Mouse (Mus musculus) kidney, adult 8-10 months (tissue): ENCODE measurements around the gene Spag17.
"Not testable (repeated sequence)": the region's sequence is repeated elsewhere in the genome, so short reads cannot be mapped to it uniquely, and the experiment has no call there.

Source experiments
- DNase-seq, 2 experiments: peaks; one replicate each; pipeline ENCODE4 v3.0.0; 2022

Spag17 gene

DNA sequence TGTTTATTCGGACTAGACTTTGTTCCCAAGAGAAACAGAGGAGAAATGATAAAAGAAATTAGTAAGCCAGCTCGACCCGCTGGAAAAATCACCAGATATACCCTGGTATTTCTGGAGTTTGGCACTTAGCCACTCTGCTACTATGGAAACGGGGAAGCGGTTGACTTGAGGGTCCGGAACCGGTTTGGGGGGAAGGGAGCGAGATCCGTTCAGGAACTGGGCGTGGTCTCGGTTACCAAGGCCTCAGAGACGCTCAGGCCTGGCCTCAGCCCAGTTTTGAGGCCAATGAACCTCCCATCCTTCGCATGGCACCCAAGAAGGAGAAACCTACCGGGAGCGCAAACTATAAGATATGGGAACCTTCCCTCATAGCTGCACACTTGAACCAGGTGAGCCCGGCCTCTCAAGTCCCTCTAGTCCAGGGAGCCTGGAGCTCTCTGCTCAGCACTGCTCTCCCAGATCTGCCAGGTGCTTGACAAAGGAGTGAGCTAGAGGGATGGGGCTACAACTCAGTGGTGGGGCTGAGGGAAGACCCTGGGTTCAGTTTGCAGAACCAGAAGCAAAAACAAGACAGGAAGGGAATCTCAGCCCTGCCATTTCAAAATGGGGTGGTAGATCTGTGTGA is at the start of gene Spag17:
Spag17 (plus strand) TSS at position 220 of the 625 bp plus-strand sequence.
- DNase-seq, result peak; percentile 4 to 6

DNA sequence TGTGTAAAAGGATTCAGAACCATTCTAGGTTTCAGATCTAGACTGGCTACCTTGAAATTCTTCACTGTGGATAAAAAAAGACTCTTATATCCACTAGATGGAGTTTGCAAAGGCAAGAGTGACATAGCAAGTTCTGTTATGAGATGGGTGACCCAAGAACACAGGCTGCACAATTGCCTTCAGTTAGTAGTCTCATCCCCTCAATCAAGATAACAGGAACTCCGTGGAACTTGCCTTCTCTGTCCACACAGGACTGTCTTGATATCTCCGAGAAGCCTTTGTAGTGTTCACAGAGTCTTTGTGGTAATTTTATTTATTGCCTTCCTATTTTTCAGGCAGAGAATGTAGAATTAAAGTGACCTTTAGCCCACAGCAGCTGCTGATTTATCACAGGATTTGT is 42.9 kb upstream of the Spag17 start:
- DNase-seq, result no peak

DNA sequence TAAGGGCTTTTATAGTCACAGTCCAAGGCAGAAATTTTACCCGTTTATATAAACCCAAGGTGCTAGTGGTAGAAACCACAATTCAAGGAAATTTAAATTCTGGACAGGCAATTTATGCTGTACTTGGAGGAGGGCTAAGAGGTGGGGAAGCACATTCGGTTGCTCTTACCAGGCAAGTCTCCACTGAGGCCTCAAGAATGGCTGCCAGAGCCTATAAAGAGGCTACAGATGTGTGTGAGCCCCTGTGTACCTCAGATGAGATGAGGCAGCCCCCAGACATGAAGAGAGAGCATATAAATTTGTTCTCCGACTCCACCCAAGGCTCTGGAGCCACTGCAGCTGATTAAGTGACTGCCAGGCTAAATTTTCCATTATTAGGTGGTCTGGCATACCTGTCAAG is 42.4 kb upstream of the Spag17 start:
- no peak for DNase-seq

DNA sequence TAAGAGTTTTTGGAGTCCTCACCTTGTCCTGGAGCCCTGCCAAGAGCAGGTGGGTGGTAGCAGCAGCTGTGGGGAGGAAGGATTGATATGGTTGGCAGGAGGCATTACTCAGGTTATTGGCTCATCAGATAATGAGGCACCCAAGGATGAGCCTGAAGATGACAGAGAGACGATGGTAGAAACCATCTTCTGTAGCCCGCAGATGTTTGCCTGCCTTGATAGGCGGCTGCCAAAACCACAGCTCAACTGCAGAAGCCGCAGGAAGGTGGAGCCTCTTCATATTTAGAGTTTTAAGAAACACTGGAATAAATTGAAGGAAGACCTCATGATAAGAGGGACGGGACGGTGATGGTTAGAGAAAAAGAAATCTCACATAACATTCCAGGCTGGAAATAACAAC is 42.0 kb upstream of the Spag17 start:
- no peak for DNase-seq

DNA sequence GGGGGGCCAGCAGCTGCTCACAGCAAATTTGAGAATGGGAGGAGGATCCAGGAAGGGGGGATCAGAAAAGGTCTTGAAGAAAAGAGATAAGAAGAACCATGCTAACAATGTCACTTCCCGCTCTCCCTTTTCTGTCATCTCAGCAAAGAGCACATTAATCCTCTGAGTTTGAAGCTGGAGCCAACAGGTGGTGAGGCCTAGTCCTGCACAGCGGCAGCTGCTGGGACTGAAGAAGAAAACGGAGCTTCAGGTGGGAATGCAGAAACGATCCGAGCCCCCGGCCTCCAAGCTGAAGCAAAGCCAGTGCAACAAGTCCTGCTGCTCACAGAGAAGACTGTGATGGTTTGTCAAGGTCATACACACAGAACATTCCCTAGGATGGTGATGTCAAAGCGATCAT is 34.3 kb upstream of the Spag17 start:
- DNase-seq, result no peak

DNA sequence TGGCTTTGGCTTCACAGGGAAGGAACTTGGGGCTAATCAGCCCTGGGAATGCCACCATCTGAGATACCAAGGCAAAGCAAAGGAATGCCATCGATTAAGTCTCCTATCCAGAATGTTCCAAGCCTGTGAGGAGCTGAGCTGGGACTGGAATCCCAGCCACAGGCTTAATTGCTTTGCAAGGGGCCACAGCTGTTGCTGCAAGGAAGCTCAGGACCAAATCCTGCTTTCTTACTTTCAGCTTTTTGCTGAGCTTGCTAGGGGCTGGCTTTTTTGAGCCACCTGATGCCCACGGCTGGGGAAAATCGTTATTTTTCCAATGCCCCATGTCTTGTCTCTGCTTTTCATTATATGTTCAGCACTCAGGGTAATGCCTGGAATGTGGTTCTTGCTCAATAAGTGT is 30.6 kb upstream of the Spag17 start:
- DNase-seq, result no peak

DNA sequence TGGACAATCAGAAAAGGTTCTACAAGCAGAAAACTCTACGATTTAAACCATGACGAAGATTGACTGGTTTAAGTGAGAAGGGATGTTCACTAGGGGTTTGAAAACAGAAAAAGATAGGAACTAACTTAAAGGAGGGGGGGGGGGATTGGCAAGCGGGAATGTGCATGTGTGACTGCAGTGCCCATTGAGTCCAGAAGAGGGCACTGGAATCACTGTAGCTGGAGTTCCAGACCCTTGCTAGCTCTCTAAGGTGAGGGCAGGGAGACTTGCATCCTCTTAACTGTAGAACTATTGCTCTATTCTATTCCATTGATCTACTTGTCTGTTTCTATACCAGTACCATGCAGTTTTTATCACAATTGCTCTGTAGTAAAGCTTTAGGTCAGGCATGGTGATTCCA is 26.3 kb upstream of the Spag17 start:
- no peak for DNase-seq

DNA sequence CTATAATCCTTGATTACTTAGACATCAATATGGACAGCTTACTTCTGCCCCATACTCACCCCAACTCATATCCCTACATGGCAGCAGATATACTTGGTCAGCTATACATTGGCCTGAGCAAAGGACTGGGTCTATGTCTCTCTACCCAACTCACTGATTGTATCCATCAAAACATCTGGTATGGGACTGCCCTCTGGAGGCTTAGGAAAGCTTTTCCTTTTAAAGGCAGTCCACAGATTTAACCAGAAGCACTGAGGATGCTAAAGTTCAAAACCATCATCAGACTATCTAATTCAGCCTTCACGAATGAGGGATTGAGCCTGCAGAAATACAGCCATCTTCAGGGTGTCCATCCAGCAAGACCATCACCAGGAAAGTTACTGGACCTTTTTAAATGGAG is 20.5 kb upstream of the Spag17 start:
- no peak for DNase-seq

DNA sequence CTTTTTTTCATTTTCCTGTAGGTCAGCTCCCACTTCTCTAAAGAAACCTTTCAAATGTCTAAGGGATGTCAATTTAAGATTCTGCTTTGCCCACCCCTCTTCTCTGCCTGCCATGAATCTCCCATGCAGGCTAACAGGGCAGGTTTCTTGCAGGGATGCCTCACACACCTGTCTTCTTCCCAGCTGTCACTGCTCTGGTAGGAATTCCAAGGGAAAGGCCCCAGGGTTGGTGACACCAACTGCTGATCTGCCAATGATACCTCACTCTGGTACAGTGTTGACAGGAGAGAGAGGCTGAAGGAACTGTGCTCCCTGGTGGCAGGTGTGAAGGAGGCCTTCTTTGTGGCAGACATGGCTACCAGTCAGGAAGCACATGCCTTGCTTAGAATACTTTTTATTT is 10.1 kb upstream of the Spag17 start:
- DNase-seq, result no peak

DNA sequence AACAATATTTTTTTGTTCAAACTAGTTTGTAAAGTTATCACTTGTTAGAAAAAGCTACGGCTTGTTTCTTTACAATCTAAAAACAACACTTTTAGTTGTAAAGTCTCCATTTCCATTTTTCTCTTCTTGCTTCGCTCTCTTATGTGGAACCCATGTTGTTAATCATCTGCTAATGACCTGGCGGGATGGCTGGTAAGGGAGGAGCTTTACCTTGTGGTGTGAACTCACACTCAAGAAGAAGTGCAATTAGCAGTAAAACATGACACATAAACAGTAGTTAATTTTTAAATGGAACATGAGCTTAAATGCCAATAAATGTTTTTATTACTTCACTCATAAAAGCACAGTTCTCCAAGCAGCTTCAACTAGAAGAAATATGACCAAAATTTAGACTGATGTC is 3.7 kb upstream of the Spag17 start:
- DNase-seq, result no peak

DNA sequence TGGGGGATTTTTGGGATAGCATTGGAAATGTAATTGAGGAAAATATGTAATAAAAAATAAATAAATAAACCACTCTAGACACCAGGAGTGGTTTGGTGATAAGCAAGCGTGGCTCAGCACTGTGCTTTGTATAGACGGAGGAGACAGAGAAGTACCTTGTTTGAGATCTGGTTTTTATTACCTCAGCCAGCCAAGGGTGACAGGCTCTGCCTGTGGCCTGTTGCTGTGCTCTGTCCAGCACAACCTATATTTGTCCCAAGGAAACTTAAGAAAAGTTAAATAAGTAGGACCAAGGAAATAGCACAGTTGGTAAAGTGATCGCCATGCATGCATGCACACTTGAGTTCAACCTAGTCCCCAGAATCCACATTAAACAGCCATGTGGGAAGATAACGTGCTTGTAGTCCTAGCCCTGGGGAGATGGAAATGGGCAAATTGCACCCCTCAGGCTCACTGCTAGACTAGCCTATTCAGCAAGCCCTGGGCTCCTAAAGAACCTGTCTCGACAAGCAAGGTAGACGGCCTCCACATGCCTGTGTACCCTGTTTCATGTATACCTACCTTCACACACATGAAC is 1.1 kb upstream of the Spag17 start:
- DNase-seq, result no peak

DNA sequence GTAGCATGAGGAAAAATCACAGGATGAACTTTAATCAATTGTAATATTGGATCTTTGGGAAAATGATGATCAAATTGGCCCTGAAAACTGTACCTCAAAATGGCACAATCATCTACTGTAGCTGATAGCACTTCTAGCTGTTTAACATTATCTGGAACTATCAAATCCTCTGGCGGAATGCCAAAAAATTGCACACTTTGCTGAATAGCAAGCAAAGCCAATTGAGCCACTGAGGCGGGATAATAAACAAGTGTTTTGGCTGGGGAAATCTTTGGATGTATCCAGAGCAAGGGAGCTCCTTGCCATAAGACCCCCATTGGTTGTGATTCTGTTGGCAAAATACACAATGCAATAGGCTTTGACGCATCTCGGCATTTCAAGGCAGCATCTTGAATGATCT is 9.5 kb downstream of the Spag17 start:
- DNase-seq, result not testable (repeated sequence)

DNA sequence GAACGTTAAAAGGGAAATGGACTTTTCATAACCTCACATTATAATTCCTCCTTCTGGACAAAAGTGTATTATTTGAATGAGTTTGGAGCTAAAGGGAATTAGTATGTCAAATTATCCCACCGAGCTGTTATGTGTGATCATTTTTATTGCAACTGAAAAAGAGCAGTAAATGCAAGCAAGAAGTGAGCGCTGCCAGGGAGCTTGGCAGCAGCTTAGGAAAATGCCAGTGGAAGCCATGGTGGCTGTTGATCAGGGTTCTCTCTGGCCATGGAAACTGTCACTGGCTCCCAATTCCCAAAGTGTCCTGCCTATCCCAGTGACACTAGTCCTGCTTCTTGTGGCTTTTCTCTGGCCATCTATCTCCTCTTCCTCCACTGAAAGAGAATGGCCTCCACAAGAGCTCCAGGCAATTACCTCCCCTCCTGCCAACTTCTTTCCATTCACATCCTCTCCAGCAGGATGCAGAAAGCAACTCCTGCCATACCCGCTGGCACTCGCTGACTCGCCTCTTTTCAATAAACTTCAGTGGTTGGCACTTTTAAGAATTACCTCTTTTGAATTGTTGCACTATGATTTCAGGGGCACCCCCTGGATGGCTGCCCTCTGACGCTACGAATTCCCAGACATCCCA is 28.7 kb downstream of the Spag17 start:
- DNase-seq, result no peak

DNA sequence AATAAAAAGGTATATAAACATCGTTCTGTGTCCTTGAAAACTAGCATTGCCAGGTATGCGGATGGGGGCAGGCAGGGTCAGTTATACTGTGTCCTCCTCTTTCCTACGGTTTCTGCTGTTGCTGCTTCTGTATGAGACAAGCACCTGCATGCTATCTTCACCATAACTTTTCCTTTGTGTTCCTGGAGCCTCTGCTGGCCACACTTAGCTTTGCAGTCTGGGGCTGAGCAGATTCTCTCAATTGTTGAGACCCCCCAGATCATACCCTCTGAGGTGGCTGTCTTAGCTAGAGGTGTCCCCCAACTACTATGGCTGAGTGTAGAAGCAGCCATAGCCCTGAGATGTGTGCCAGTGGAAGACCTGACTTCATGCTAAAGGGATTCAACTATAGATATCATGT is 37.7 kb downstream of the Spag17 start:
- DNase-seq, result no peak

DNA sequence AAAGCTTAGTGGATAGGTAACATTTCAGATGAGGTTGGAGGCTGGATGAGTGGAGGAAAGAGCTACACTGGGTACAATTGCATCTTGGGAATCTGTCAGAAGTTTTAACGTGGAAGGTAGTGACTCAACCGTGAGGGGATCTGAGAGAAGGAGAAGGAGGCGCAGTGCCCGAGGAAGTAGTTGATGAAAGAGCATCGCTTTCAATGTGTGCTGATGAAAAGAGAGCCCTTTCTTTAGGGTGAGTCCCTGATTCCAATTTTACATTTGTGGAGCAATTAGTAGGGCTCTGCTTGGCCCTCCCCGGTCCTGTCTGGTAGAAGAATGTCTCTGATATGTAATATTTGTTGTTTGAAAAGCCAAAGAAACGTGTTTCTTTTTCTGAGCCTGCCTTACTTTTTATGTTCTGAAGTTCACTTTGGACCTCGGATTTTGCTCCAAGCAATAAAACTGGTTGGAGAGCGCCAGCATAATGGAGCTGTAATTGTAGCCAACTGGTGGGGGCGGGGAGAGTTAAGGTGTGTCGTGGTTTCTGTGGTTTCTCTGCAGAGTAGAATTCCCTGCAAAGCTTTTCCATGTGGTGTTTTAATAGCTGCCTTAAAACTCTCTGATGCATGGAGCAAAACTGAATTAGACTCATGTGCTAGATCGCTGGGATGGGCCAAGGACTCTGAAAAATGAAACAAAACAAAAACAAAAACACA is 45.9 kb downstream of the Spag17 start:
- peak; percentile 45 to 62 for DNase-seq

DNA sequence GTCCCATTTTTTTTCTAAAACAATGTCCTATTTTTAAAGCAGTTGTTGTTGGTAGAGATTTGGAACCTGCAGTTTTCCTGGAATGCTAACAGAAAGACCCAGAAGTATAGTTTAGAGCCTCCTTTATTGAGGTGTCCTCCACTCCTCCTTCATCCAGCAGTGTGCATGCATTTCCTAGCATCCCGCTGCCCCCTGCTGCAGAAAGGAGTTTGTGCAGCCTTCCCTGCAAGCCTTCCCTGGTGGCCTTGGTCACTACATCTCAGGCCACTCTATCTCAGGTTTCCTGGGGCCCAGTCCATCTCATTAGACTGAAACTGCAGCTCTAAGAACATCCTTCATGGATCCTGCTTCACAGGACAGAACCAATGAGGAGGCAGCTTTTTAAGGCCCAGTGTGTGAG is 51.0 kb downstream of the Spag17 start:
- DNase-seq, result peak in 1 of 2 experiments; percentile 23

DNA sequence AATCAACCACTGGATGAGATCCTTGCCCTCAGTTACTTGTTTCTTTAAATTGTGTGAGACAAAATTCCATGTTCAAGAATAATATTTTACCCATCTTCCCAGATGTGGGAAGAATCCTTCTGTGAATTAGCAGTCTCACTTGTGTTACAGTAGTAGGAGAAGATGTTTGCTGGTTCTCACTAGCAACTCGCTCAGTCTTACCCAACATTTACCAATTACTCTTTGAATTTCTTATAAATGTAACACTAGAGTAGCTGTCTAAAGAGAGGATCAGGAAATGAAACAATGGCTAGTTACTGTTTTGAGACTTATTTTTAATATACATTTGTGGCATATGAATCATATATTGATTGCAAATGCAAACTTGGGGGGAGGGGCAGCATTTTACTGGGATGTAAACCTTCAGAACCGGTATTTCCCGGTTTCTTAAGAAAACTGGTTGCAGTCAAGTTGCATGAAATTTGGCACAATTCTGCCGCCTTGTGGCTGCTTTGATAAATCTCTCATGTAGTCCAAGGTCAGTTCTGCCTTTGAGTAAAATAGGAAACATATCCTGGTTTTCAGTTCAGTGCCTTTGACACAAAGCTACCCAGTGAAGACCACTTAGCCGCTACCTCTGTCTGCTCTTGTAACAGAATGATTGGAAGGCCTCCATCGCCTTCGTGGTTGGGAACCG is 53.5 kb downstream of the Spag17 start:
- DNase-seq, result peak; percentile 22 to 62

DNA sequence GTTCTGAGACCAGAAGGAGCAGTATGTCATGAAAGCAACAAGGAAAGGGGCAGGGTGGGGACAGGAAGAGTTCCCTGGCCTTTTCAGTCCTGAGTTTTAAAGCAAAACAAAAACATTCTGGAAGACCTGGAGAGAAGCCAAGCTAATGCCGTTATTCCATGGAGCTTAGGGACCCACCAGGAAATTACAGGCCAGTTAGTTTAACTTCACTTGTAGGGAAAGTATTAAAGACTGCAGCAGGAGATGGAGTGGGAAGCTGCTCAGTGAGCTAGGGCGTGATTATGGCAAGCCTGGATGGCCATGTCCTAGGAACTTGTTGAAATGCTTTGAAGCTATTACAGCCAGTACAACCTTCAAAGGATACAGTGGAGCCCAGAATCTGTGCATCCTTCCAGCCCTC is 60.0 kb downstream of the Spag17 start:
- no peak for DNase-seq

DNA sequence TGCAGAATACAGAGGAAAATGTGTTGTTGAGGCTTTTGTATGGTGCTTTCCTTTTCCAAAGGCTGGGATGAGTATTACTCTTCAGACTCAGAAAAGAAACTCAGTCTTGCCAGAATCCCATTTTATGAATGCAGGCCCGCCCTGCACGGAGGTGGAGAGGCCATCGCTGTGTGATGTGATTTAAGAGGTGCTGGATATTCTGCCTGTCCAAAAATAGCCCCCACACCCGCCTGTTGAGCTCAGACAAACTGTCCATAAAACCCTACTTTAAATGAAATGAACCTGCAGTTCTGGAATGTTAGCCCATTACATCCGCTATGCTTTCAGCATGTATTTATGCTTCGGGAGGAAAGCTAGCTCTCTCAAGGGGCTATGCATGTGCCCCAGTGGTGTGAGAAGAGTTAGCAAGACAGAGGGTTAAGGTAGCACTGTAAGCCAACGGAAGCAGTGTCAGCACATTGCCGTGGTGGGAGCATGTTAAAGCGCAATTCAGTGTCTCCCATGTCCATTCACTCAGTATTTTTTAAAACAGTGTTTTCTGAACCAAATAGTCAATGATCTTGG is 68.9 kb downstream of the Spag17 start:
- DNase-seq, result no peak

DNA sequence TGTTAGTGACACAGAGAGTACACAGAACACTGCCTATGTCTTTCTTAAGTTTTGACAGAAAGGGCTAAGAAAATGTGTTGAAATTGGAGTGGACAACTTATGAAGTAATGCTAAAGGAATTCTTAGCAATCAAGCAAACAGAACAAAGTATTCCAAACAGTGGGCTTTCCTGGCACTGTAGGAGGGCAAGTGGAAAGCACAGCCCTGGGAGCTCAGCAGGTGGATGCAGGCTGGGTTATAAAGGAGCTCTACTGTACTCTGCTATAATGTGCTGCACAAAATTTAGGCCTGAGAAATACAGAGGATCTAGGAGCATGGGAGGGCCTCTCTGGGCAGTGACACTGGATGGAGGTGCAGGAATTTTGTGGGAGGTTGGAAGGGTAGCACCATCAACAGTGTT is 71.3 kb downstream of the Spag17 start:
- DNase-seq, result no peak

DNA sequence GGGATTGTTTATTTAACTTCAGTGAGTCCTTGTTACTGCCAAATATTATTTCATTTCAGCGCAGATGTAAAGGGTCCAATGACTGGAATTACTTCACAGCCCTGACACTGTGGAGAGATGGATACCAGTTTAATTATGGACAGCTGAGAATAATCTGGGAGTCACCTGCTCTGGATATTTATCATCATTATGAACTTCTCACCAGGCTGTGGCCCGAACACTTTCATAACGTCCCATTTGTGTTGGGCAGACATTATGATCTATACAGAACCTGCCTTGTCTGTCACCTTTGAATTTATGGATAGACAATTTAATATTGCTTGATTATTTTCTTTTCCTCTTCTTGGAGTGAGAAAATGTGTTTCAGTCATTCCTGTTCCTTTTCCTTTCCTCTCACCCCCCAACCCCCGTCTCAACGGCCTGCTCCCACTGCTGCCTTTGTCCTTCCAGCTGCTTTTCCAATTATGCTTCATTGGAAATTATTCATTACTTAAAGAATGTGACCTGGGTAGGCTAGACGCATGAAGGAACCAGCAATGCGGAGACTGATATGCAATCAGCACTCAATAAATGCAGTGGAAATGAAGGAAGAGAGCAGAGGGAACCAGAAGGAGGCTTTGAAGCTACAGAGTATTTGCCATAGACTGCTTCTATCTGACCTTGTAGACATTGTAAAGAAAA is 74.7 kb downstream of the Spag17 start:
- no peak for DNase-seq

DNA sequence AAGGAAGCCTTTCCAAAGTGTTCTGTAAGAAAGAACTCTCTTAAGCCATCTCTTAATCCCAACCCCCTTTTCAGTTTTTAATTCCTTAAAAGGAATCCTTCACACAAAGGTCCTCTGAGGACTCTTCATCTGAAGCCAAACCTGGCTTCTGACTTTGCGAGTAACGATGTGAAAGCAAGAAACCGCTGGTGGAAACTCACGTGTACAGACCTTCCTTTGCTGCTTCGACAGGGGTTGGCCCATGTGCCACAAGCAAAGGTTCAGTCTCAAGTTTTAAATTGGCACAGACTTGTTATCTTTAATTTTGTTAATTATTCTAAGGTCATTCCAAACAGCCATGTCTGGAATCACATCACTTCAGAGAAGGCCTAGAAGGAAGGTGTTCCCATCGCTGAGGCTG is 79.1 kb downstream of the Spag17 start:
- no peak for DNase-seq

DNA sequence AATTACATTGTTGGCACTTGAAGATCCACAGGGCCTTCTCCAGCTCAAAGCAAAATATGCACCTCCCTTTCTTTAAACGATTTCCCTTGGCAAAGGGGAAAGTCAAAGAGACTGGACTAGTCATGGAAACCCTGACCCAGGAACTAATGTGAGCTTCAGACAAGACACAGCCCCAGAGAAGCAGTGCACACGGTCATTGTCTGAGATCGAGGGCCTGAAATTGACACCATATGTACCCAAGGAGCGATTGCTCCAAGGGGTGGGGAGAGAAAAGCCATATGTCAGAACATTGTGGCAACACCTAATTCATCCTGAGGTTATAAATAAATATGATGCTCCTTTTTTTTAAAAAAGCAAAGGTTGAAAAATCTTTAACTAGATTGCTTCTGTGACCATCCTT is 80.7 kb downstream of the Spag17 start:
- DNase-seq, result no peak
